Mouse (Mus musculus) midbrain, postnatal 0 days (tissue): ENCODE measurements at regions not wholly inside any gene's neighbourhood (a gene's known extent, or its start where the extent isn't known, plus 50 kb on each side); places are given as distances from the start of the nearest gene placed in this dataset.

Experiments
- ATAC-seq: fragments of 200-750 bp; cut with Nextera tagmentation; 2 replicates; pipeline ENCODE4 v1.8.0; 2017; ENCODE audit warnings: moderate number of reproducible peaks, mild to moderate bottlenecking, moderate TSS enrichment, moderate library complexity; ENCODE audit not compliant: low FRiP score
- DNase-seq: peaks from one replicate; pipeline ENCODE4 v3.0.0-alpha.2; 2015; ENCODE audit warnings: low spot score
- H3K27ac ChIP-seq: fragments of 300-500 bp; sonication (generic); 2 replicates; pipeline ENCODE4 v1.5.1; 2014; ENCODE audit warnings: low read depth, mild to moderate bottlenecking, low read length, mixed read lengths
- H3K27me3 ChIP-seq: fragments of 300-500 bp; sonication (generic); 2 replicates; pipeline ENCODE4 v1.6.1; 2014; ENCODE audit warnings: low read length, control low read depth, mixed read lengths; ENCODE audit not compliant: insufficient read depth
- H3K36me3 ChIP-seq: fragments of 300-500 bp; sonication (generic); 2 replicates; pipeline ENCODE4 v1.6.1; 2014; ENCODE audit warnings: low read length, control low read depth, mixed read lengths; ENCODE audit not compliant: insufficient read depth
- H3K4me1 ChIP-seq: fragments of 300-500 bp; sonication (generic); 2 replicates; pipeline ENCODE4 v1.6.1; 2014; ENCODE audit warnings: mild to moderate bottlenecking, control low read depth, antibody characterized with exemption, low read length, mixed read lengths; ENCODE audit not compliant: insufficient read depth
- H3K4me2 ChIP-seq: fragments of 300-500 bp; sonication (generic); 2 replicates; pipeline ENCODE4 v1.6.1; 2014; ENCODE audit warnings: low read depth, mild to moderate bottlenecking, low read length, mixed read lengths; ENCODE audit not compliant: poor library complexity, severe bottlenecking
- H3K4me3 ChIP-seq: fragments of 300-500 bp; sonication (generic); 2 replicates; pipeline ENCODE4 v1.5.1; 2014; ENCODE audit warnings: low read depth, mild to moderate bottlenecking, low read length, moderate library complexity
- H3K9ac ChIP-seq: fragments of 300-500 bp; sonication (generic); replicated peaks from 2 replicates; pipeline ENCODE4 v1.6.1; 2014; ENCODE audit warnings: mild to moderate bottlenecking, low read length, moderate library complexity, mixed read lengths; ENCODE audit not compliant: poor library complexity, severe bottlenecking
- H3K9me3 ChIP-seq: fragments of 300-500 bp; sonication (generic); 2 replicates; pipeline ENCODE4 v1.6.1; 2016; ENCODE audit warnings: low read length, control low read depth
- CTCF ChIP-seq: IDR thresholded peaks from 2 replicates; pipeline ENCODE4 v1.5.1; 2016; ENCODE audit warnings: antibody characterized with exemption, mild to moderate bottlenecking
- WGBS: fragments of 180-500 bp; shearing (Covaris S2); extraction: QIAGEN DNeasy Blood & Tissue Kit; methylation state at CpG from one replicate; pipeline ENCODE4 v1.1.7; 2014; 5-methylcytosine and 5-hydroxymethylcytosine counted together

- no peak for DNase-seq
- no peak for ATAC-seq
- Histone ChIP-seq H3K27ac (no peak overlapping the region), H3K4me2 (no peak overlapping the region), H3K9ac (no peak overlapping the region), H3K27me3 (no peaks in the 10 kb centered on the region), H3K4me3 (no peak overlapping the region), H3K36me3 (no peaks in the 10 kb centered on the region), H3K9me3 (no peaks in the 10 kb centered on the region), H3K4me1 (no peaks in the 10 kb centered on the region)
- TF ChIP-seq CTCF = no peak
Measured at GRCm38 (mm10) chr14:103458340-103458739, 54.8 kb upstream of the Scel start.

DNA sequence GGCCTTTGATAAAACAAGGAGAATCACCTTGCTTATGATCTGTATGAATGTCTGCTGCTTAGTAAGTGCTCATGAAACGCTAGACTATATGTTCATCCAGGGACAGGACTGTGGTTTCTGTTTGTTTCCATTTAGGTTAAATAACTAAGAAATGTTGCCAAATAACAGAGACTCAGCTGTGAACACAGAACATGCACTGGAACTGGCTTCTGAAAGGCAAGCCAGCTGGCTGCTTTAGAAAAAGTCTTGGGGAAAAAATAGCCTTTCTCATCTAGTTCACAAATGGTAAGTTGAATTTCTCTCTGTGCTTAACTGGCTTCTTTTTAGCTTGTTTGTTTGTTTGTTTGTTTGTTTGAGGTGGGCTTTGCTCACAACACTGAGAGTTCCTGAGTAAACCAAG lies 57.0 kb upstream of the Scel start:
- Histone ChIP-seq H3K36me3 (no peaks in the 10 kb centered on the region), H3K4me2 (no peak overlapping the region), H3K4me3 (no peak overlapping the region), H3K27me3 (no peaks in the 10 kb centered on the region), H3K27ac (no peak overlapping the region), H3K4me1 (no peaks in the 10 kb centered on the region), H3K9me3 (no peaks in the 10 kb centered on the region), H3K9ac (no peak overlapping the region)
- 90% methylated on average over 1 of the region's 1 CpGs for WGBS
- no peak for ATAC-seq
- TF ChIP-seq CTCF = no peak
- no peak for DNase-seq

DNA sequence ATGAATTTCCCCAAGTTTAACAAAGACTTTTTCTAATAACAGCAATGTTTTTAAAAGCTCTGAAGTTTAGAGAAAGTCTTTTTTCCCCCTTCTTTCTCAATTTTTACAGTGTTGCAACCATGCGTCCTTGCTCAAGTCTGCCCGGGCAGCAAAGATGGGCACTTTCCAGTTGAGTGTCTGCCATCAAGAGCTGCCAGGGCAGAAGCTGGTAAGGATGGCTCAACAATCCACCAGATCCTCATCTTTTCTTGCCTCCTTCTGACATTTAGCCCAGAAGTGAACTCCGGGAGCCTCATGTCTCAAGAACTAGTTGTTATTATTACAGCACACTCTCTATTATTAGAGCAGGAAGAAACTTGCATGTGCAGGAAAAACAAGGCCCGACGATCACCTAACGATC lies 62.4 kb upstream of the Scel start:
- H3K4me3 ChIP-seq = no peak overlapping the region
- WGBS = 90% methylated on average over 6 of the region's 6 CpGs
- H3K27me3 ChIP-seq = no peaks in the 10 kb centered on the region
- no peak overlapping the region for H3K9ac ChIP-seq
- no peaks in the 10 kb centered on the region for H3K9me3 ChIP-seq
- H3K36me3 ChIP-seq = no peaks in the 10 kb centered on the region
- H3K27ac ChIP-seq = no peak overlapping the region
- no peaks in the 10 kb centered on the region for H3K4me1 ChIP-seq
- TF ChIP-seq CTCF = no peak
- ATAC-seq = no peak
- no peak overlapping the region for H3K4me2 ChIP-seq
- DNase-seq = no peak

DNA sequence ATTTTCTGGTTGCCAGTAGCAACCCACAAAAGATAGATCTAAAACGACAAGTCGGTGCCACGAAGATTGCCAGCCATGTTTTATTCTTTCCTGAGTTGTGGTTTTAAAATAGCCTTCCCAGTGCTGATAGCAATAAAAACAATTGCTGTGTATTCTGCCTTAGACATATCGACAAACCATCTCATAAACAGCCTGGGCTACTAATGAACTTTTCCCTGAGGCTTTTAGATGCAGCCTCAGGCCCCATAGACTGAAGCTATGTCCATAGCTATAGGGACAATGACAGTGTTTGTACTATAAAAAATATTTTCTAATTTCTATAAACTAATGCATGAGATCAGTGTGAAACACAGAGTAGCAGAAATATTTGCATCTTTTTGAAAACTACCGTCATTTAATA lies 63.7 kb upstream of the Scel start:
- ATAC-seq (no peak), DNase-seq (peak; percentile 45)

DNA sequence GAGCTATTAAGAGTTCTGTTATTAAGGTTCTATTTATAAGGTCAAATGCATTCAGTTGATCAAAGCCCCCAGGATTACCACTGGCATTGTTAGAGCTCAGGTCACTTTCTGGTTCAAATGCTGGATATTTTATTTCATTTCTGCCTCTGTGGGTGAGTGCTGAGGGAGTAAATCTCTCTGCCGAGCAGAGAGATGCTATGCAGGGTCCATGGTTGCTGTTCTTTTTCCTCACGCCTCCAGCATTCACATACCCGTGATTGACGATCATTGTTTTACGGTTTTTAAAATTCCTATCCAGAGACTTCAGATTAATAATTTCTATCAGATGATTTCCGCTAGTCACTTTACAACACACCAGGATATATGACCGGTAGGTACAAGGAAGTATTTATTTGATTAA lies 64.1 kb upstream of the Scel start:
- no peak overlapping the region for H3K9ac ChIP-seq
- DNase-seq = no peak
- 46% methylated on average over 7 of the region's 7 CpGs for WGBS
- no peak overlapping the region for H3K4me3 ChIP-seq
- H3K4me1 ChIP-seq = no peaks in the 10 kb centered on the region
- 0 out of 2 replicates have a peak overlapping the region, but pooled peaks have one; percentile 18 for H3K27ac ChIP-seq
- no peak for ATAC-seq
- no peaks in the 10 kb centered on the region for H3K36me3 ChIP-seq
- H3K27me3 ChIP-seq = no peaks in the 10 kb centered on the region
- no peak overlapping the region for H3K4me2 ChIP-seq
- TF ChIP-seq CTCF = no peak
- H3K9me3 ChIP-seq = no peaks in the 10 kb centered on the region

More for the DNA sequence above, 63.7 kb upstream of the Scel start:
- WGBS = 48% methylated on average over 5 of the region's 5 CpGs
- Histone ChIP-seq H3K9ac (no peak overlapping the region), H3K27me3 (no peaks in the 10 kb centered on the region), H3K27ac (no peak overlapping the region; the same call in 1 of the 2 replicates), H3K9me3 (no peaks in the 10 kb centered on the region), H3K4me2 (no peak overlapping the region), H3K36me3 (no peaks in the 10 kb centered on the region), H3K4me1 (no peaks in the 10 kb centered on the region), H3K4me3 (no peak overlapping the region)
- no peak for TF ChIP-seq CTCF

DNA sequence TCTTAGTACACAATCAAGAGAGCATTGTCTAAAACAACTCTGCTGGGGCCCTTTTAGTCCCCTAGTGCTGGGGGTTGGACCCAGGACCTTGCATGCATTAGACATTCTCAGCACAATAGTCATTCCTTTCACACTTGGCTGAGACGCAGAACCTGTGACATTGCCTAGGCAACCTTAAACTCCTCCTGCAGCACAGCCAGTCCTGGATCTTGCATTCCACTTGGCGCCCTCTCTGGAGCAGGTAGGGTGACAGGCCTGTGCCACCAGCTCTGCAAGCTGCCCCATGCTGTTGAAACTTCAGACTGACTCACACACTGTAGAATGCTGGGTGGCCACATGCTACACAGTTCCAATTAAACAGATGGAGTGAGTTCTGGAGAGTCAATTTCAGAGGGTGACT lies 66.5 kb upstream of the Scel start:
- no peak for DNase-seq
- Histone ChIP-seq H3K9ac (no peak overlapping the region), H3K4me1 (no peaks in the 10 kb centered on the region)

More for the DNA sequence above, 66.5 kb upstream of the Scel start:
- Histone ChIP-seq H3K9me3 (no peaks in the 10 kb centered on the region), H3K4me3 (no peak overlapping the region), H3K4me2 (no peak overlapping the region), H3K36me3 (no peaks in the 10 kb centered on the region), H3K27me3 (no peaks in the 10 kb centered on the region), H3K27ac (no peak overlapping the region)
- 21% methylated on average over 2 of the region's 2 CpGs for WGBS
- ATAC-seq = no peak
- no peak for TF ChIP-seq CTCF
